Mouse (Mus musculus) left cerebral cortex, adult 2 months (tissue): ENCODE results near the gene Mynn. TPM values are rescaled to one million over a fixed set of nuclear protein-coding genes. Genes with fewer than 3 reads are reported as not detected.

Experiments
- DNase-seq, 2 experiments: peaks; one replicate each; pipeline ENCODE4 v3.0.0; 2021 to 2022; ENCODE audit warnings: low spot score in 2 of 2, mixed read lengths in 1 of 2; ENCODE audit errors: extremely low spot score in 1 of 2
- H3K27ac ChIP-seq: fragments of 200-600 bp; 2 replicates; pipeline ENCODE4 v1.8.1; 2022
- H3K4me3 ChIP-seq: fragments of 200-600 bp; 2 replicates; pipeline ENCODE4 v1.8.1; 2022
- CTCF ChIP-seq: fragments of 200-600 bp; IDR thresholded peaks from 2 replicates; pipeline ENCODE4 v1.8.1; 2022; ENCODE audit warnings: antibody characterized with exemption, mild to moderate bottlenecking, moderate library complexity
- intact Hi-C: fragments of 180-260 bp; cut with DNase I; formaldehyde crosslinking; loops from one replicate; pipeline ENCODE4 v1.15.1; 2025
- total RNA-seq, 2 experiments: library from RNA; stranded (reverse); gene quantifications; 2 replicates each; pipeline ENCODE4 v1.2.3; 2021

The Mynn gene
- total RNA-seq, 2 experiments from 2014 or later, result 15.2 to 16.6 TPM

- peak; percentile 56 to 67 for DNase-seq
- intact Hi-C loops, result loop anchor here (5.0 to 10.0 kb wide), 4 partner anchors 367 to 1793 kb away; partner anchors contain the start of genes Phc3 and Rpl22l1
- H3K27ac ChIP-seq, result peak within 1 kb of the TSS; percentile 96
- H3K4me3 ChIP-seq, result peak within 1 kb of the TSS; percentile 95
- no peak; the same call in 1 of the 2 replicates for TF ChIP-seq CTCF
Observed at GRCm38 (mm10) chr3:30599711-30600545, 1.9 kb upstream of the Mynn start, which contains the start of gene Actrt3. Gene Actrt3, minus strand, starts transcription at chr3:30599939.

GRCm38 (mm10) chr3:30600717-30601116, 1.1 kb upstream of the Mynn start:
- intact Hi-C loops, result loop anchor here (5.0 kb wide), 3 partner anchors 367 to 1793 kb away; partner anchors contain the start of genes Phc3 and Rpl22l1
- peak; percentile 26 to 44 for DNase-seq
- peak overlapping the region; percentile 96 for H3K27ac ChIP-seq
- peak overlapping the region; percentile 95 for H3K4me3 ChIP-seq
- TF ChIP-seq CTCF, result no peak

GRCm38 (mm10) chr3:30601175-30601574, 690 bp upstream of the Mynn start:
- Histone ChIP-seq H3K4me3 (peak overlapping the region; percentile 95), H3K27ac (peak overlapping the region; percentile 96)
- TF ChIP-seq CTCF, result no peak
- DNase-seq, result peak; percentile 86 to 87
- intact Hi-C loops, result loop anchor here (5.0 kb wide), 3 partner anchors 366 to 1794 kb away; partner anchors contain the start of genes Phc3 and Rpl22l1

GRCm38 (mm10) chr3:30601610-30602064, 228 bp upstream of the Mynn start:
- Histone ChIP-seq H3K27ac (peak overlapping the region; percentile 96), H3K4me3 (peak overlapping the region; percentile 95)
- intact Hi-C loops, result loop anchor here (2.0 to 5.0 kb wide), 5 partner anchors 191 to 1794 kb away; partner anchors contain the start of genes Phc3, Rpl22l1 and Sec62
- no peak for TF ChIP-seq CTCF
- DNase-seq, result no peak

- Histone ChIP-seq H3K27ac (peak overlapping the region; percentile 96), H3K4me3 (peak overlapping the region; percentile 95)
- intact Hi-C loops, result loop anchor here (2.0 to 5.0 kb wide), 5 partner anchors 190 to 1795 kb away; partner anchors contain the start of genes Phc3, Rpl22l1 and Sec62
- DNase-seq, result no peak
- no peak for TF ChIP-seq CTCF
Observed at GRCm38 (mm10) chr3:30602740-30603098, 854 bp downstream of the Mynn start.

GRCm38 (mm10) chr3:30603256-30603655, 1.4 kb downstream of the Mynn start:
- no peak for DNase-seq
- Histone ChIP-seq H3K27ac (no peak overlapping the region), H3K4me3 (peak overlapping the region; percentile 95)
- TF ChIP-seq CTCF, result no peak
- intact Hi-C loops, result loop anchor here (2.0 to 5.0 kb wide), 5 partner anchors 190 to 1796 kb away; partner anchors contain the start of genes Phc3, Rpl22l1 and Sec62

- TF ChIP-seq CTCF, result no peak
- intact Hi-C loops, result no loop called here
- DNase-seq, result no peak
- Histone ChIP-seq H3K27ac (no peak overlapping the region), H3K4me3 (no peak overlapping the region)
Observed at GRCm38 (mm10) chr3:30608999-30609398, 7.1 kb downstream of the Mynn start.

- intact Hi-C loops, result loop anchor here (5.0 kb wide), 1 partner anchor 201 kb away; no protein-coding TSS in a partner anchor
- H3K27ac ChIP-seq, result no peak overlapping the region
- no peak for DNase-seq
- no peak for TF ChIP-seq CTCF
- no peak overlapping the region for H3K4me3 ChIP-seq
Observed at GRCm38 (mm10) chr3:30610930-30611329, 9.1 kb downstream of the Mynn start.

GRCm38 (mm10) chr3:30620132-30620531, 18.3 kb downstream of the Mynn start:
- TF ChIP-seq CTCF, result no peak
- intact Hi-C loops, result no loop called here

GRCm38 (mm10) chr3:30633681-30634080, 31.8 kb downstream of the Mynn start:
- intact Hi-C loops, result no loop called here
- no peak for DNase-seq
- no peak; the same call in 1 of the 2 replicates for TF ChIP-seq CTCF

More at GRCm38 (mm10) chr3:30620132-30620531, 18.3 kb downstream of the Mynn start:
- no peak overlapping the region for H3K27ac ChIP-seq
- DNase-seq, result no peak
- no peak overlapping the region for H3K4me3 ChIP-seq

GRCm38 (mm10) chr3:30635629-30636028, 33.8 kb downstream of the Mynn start:
- no peak for DNase-seq
- intact Hi-C loops, result no loop called here
- H3K27ac ChIP-seq, result no peak overlapping the region
- TF ChIP-seq CTCF, result no peak; the same call in 1 of the 2 replicates
- H3K4me3 ChIP-seq, result no peak overlapping the region

More at GRCm38 (mm10) chr3:30633681-30634080, 31.8 kb downstream of the Mynn start:
- Histone ChIP-seq H3K27ac (no peak overlapping the region), H3K4me3 (no peak overlapping the region)

- Histone ChIP-seq H3K27ac (no peak within 1 kb of the TSS), H3K4me3 (no peak within 1 kb of the TSS)
- TF ChIP-seq CTCF, result no peak
- DNase-seq, result no peak
- intact Hi-C loops, result no loop called here
Observed at GRCm38 (mm10) chr3:30644207-30644606, 42.3 kb downstream of the Mynn start, which contains the start of gene Lrriq4. Gene Lrriq4, plus strand, starts transcription at chr3:30644507.
